Comparison of ENCODE assay signal across 9 mouse cellular contexts in the genomic region with DNA sequence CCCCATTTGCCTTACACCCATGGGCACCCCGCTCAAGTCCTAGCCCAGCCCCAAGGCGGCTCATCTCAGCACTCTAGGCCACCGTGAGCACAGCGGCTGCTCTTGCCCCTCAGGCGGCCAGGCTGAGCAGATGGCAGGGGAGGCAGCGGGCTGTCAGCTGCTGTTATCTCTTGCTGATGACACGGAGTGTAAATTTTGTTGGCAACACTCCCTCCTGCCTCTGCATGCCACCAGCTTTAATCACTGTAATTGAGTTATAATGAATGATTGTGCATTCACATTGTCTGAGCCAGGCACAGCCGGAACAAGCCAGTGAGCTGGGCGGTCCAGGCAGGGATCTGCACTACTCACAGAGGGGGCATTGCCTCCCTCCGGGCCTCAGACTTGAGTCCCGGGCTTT.
DNase-seq lines count a peak whose midpoint lies in the region; ATAC-seq and TF ChIP-seq lines count a peak whose summit lies in the region.
"Had no signal": no experiment of that assay in that cellular context is flagged by ENCODE, and none has a peak within 500 bp of the region (broad histone marks: within the 10 kb centered on the region; RNA-seq: fewer than 3 reads in every experiment).

No protein-coding gene starts in this region.

- H3K27me3 ChIP-seq in stomach, embryonic 16.5 days (ENCODE audit: control insufficient read depth, insufficient read depth, low read length): no peaks in the 10 kb centered on the region
- no peaks in the 10 kb centered on the region for H3K27me3 ChIP-seq in stomach, postnatal 0 days (ENCODE audit: control insufficient read depth, insufficient read depth, low read length)
- 0 out of 2 replicates have a peak, but pooled peaks cover 8% of the 10 kb centered on the region for H3K27me3 ChIP-seq in forebrain, embryonic 14.5 days (replicated peaks; ENCODE audit: control insufficient read depth, insufficient read depth, low read length)

- H3K27ac ChIP-seq in stomach, embryonic 16.5 days (ENCODE audit: low read length): no peak overlapping the region
- H3K27ac ChIP-seq in stomach, postnatal 0 days (replicated peaks): no peak overlapping the region
- H3K27ac ChIP-seq in forebrain, embryonic 14.5 days (ENCODE audit: low read depth, low read length): peak overlapping the region; percentile 23; the same call in 1 of the 2 replicates
- H3K27ac ChIP-seq: heart, embryonic 13.5 days had no signal

- DNase-seq in stomach, postnatal 0 days (ENCODE audit: low spot score): no peak
- peak; percentile 91 for DNase-seq in forebrain, embryonic 14.5 days (ENCODE audit: low spot score)
- peak; percentile 14 to 55 for DNase-seq in left cerebral cortex, adult 8-10 months (ENCODE audit: low spot score in 2 of 2)
- DNase-seq in retina, postnatal 7 days (ENCODE audit: low read depth, low spot score): peak; percentile 51
- no peak for DNase-seq in kidney, postnatal 14 days
- DNase-seq in kidney, postnatal 36 days: no peak

- no peaks in the 10 kb centered on the region for H3K36me3 ChIP-seq in stomach, embryonic 16.5 days (ENCODE audit: control insufficient read depth, insufficient read depth, low read length)
- no peaks in the 10 kb centered on the region for H3K36me3 ChIP-seq in stomach, postnatal 0 days (ENCODE audit: control insufficient read depth, insufficient read depth, low read length)
- no peaks in the 10 kb centered on the region for H3K36me3 ChIP-seq in forebrain, embryonic 14.5 days (ENCODE audit: control insufficient read depth, insufficient read depth, low read length)
- H3K36me3 ChIP-seq: heart, embryonic 13.5 days had no signal

- TF ChIP-seq EP300 in stomach, postnatal 0 days (optimal IDR thresholded peaks at IDR 0.05): no peak

- H3K9me3 ChIP-seq in stomach, embryonic 16.5 days (replicated peaks; ENCODE audit: control insufficient read depth, low read length): no peaks in the 10 kb centered on the region
- no peaks in the 10 kb centered on the region for H3K9me3 ChIP-seq in stomach, postnatal 0 days (ENCODE audit: control insufficient read depth, low read length)
- no peaks in the 10 kb centered on the region for H3K9me3 ChIP-seq in forebrain, embryonic 14.5 days (replicated peaks; ENCODE audit: control insufficient read depth, low read length)

- H3K4me1 ChIP-seq in stomach, embryonic 16.5 days (ENCODE audit: control insufficient read depth, insufficient read depth, low read length): peaks cover 7% of the 10 kb centered on the region; the same call in 1 of the 2 replicates
- no peaks in the 10 kb centered on the region for H3K4me1 ChIP-seq in stomach, postnatal 0 days (replicated peaks; ENCODE audit: control insufficient read depth, insufficient read depth)
- peaks cover 10% of the 10 kb centered on the region for H3K4me1 ChIP-seq in forebrain, embryonic 14.5 days (ENCODE audit: control insufficient read depth, insufficient read depth, low read length)

- H3K9ac ChIP-seq in stomach, embryonic 16.5 days (ENCODE audit: low read length): no peak overlapping the region
- H3K9ac ChIP-seq in stomach, postnatal 0 days (ENCODE audit: low read length): no peak overlapping the region
- H3K9ac ChIP-seq in forebrain, embryonic 14.5 days (ENCODE audit: low read length): no peak overlapping the region
- H3K9ac ChIP-seq: heart, embryonic 13.5 days had no signal

- peak; percentile 15; the same call in 1 of the 2 replicates for ATAC-seq in stomach, embryonic 16.5 days (ENCODE audit: insufficient read depth, low FRiP score)
- no peak for ATAC-seq in stomach, postnatal 0 days (ENCODE audit: low FRiP score, low TSS enrichment)
- ATAC-seq in forebrain, embryonic 14.5 days: peak; percentile 92
- ATAC-seq in erythroid progenitor cell, adult 5-6 weeks (replicated peaks; ENCODE audit: low FRiP score, poor library complexity, severe bottlenecking): no peak

- no peak overlapping the region for H3K4me2 ChIP-seq in stomach, embryonic 16.5 days (ENCODE audit: low read depth, low read length)
- no peak overlapping the region for H3K4me2 ChIP-seq in stomach, postnatal 0 days (replicated peaks; ENCODE audit: low read depth)
- H3K4me2 ChIP-seq in forebrain, embryonic 14.5 days (ENCODE audit: low read length): no peak overlapping the region
- H3K4me2 ChIP-seq: heart, embryonic 13.5 days had no signal

- TF ChIP-seq CTCF in stomach, postnatal 0 days (IDR thresholded peaks at IDR 0.05; ENCODE audit: low read depth): no peak

- H3K4me3 ChIP-seq in stomach, embryonic 16.5 days (replicated peaks; ENCODE audit: low read length): no peak overlapping the region
- no peak overlapping the region for H3K4me3 ChIP-seq in stomach, postnatal 0 days (ENCODE audit: low read depth, low read length)
- no peak overlapping the region for H3K4me3 ChIP-seq in forebrain, embryonic 14.5 days (ENCODE audit: low read depth, low read length)
- H3K4me3 ChIP-seq: heart, embryonic 13.5 days had no signal

- WGBS in stomach, embryonic 16.5 days: 59% methylated on average over 11 of the region's 11 CpGs
- WGBS in stomach, postnatal 0 days: 60% methylated on average over 11 of the region's 11 CpGs
- 13% methylated on average over 11 of the region's 11 CpGs for WGBS in forebrain, embryonic 14.5 days

Comparison
In these comparisons a context has a peak if more than half of its experiments do, and no peak if none do; other contexts are left out.
1. ATAC-seq: peak in stomach, embryonic 16.5 days (single experiment) and forebrain, embryonic 14.5 days (single experiment); none in stomach, postnatal 0 days (single experiment) and erythroid progenitor cell, adult 5-6 weeks (single experiment).
2. DNase-seq: peak in forebrain, embryonic 14.5 days (single experiment), left cerebral cortex, adult 8-10 months (2 of 2) and retina, postnatal 7 days (single experiment); none in stomach, postnatal 0 days (single experiment), kidney, postnatal 14 days (single experiment) and kidney, postnatal 36 days (0 of 2).